Mouse (Mus musculus) hindbrain, embryonic 10.5 days (tissue): ENCODE data around the gene Nrn1. TPM values are rescaled to one million over a fixed set of nuclear protein-coding genes. Genes with fewer than 3 reads are reported as not detected.
A peak's percentile ranks its signal among the peaks of the same experiment; 100 is the strongest.

Source experiments
- DNase-seq: peaks from one replicate; pipeline ENCODE4 v3.0.0-alpha.2; 2017; ENCODE audit warnings: low spot score
- H3K27ac ChIP-seq: fragments of 300-500 bp; sonication (generic); 2 replicates; pipeline ENCODE4 v1.5.1; 2016; ENCODE audit warnings: mild to moderate bottlenecking, moderate library complexity
- H3K27me3 ChIP-seq: fragments of 300-500 bp; sonication (generic); 2 replicates; pipeline ENCODE4 v1.6.1; 2016; ENCODE audit warnings: mild to moderate bottlenecking; ENCODE audit not compliant: poor library complexity, insufficient read depth, severe bottlenecking
- H3K36me3 ChIP-seq: fragments of 300-500 bp; sonication (generic); 2 replicates; pipeline ENCODE4 v1.6.1; 2016; ENCODE audit warnings: mild to moderate bottlenecking, moderate library complexity
- H3K4me1 ChIP-seq: fragments of 300-500 bp; sonication (generic); replicated peaks from 2 replicates; pipeline ENCODE4 v1.6.1; 2016; ENCODE audit warnings: mild to moderate bottlenecking
- H3K4me3 ChIP-seq: fragments of 300-500 bp; sonication (generic); 2 replicates; pipeline ENCODE4 v1.5.1; 2016; ENCODE audit warnings: mild to moderate bottlenecking, moderate library complexity
- H3K9me3 ChIP-seq: fragments of 300-500 bp; sonication (generic); 2 replicates; pipeline ENCODE4 v1.6.1; 2016; ENCODE audit warnings: mild to moderate bottlenecking, moderate library complexity
- WGBS: fragments of 180-500 bp; shearing (Covaris S2); methylation state at CpG from one replicate; pipeline ENCODE4 v1.1.7; 2016; 5-methylcytosine and 5-hydroxymethylcytosine counted together
- polyA plus RNA-seq: library from polyadenylated mRNA; unstranded; fragments of >200 nt; fragmentation: Nextera tagmentation; extraction: Ambion mirVana; gene quantifications from 2 replicates; pipeline ENCODE4 v1.2.1, GENCODE M21; 2016

The Nrn1 gene
- polyA plus RNA-seq, result 10.8 and 21.6 TPM in 2 replicates

GRCm38 (mm10) chr13:36734731-36735571 is at the start of gene Nrn1:
Gene Nrn1 (minus strand): TSS chr13:36735131.
- H3K36me3 ChIP-seq, result no peaks in the 10 kb centered on the region
- peak within 1 kb of the TSS; percentile 56 for H3K4me3 ChIP-seq
- H3K9me3 ChIP-seq, result no peaks in the 10 kb centered on the region
- peaks cover 82% of the 10 kb centered on the region for H3K27me3 ChIP-seq
- under 1% methylated on average over 50 of the region's 50 CpGs for WGBS
- DNase-seq, result peak; percentile 40
- H3K4me1 ChIP-seq, result peaks cover 31% of the 10 kb centered on the region
- H3K27ac ChIP-seq, result peak within 1 kb of the TSS; percentile 80

- no peaks in the 10 kb centered on the region for H3K27me3 ChIP-seq
- no peaks in the 10 kb centered on the region for H3K4me1 ChIP-seq
- DNase-seq, result no peak
- H3K9me3 ChIP-seq, result no peaks in the 10 kb centered on the region
- H3K36me3 ChIP-seq, result no peaks in the 10 kb centered on the region
- 81% methylated on average over 5 of the region's 5 CpGs for WGBS
- H3K27ac ChIP-seq, result no peak overlapping the region
- no peak overlapping the region for H3K4me3 ChIP-seq
Observed at GRCm38 (mm10) chr13:36779626-36780025, 44.7 kb upstream of the Nrn1 start.

GRCm38 (mm10) chr13:36766801-36767200 is 31.9 kb upstream of the Nrn1 start:
- Histone ChIP-seq H3K9me3 (no peaks in the 10 kb centered on the region), H3K27ac (no peak overlapping the region), H3K36me3 (no peaks in the 10 kb centered on the region), H3K27me3 (no peaks in the 10 kb centered on the region), H3K4me1 (no peaks in the 10 kb centered on the region), H3K4me3 (no peak overlapping the region)
- DNase-seq, result no peak
- WGBS, result 45% methylated on average over 2 of the region's 2 CpGs

- H3K36me3 ChIP-seq, result no peaks in the 10 kb centered on the region
- 70% methylated on average over 3 of the region's 3 CpGs for WGBS
- DNase-seq, result no peak
- H3K27me3 ChIP-seq, result no peaks in the 10 kb centered on the region
- H3K27ac ChIP-seq, result no peak overlapping the region
- no peaks in the 10 kb centered on the region for H3K4me1 ChIP-seq
- no peaks in the 10 kb centered on the region for H3K9me3 ChIP-seq
- no peak overlapping the region for H3K4me3 ChIP-seq
Observed at GRCm38 (mm10) chr13:36751861-36752260, 16.9 kb upstream of the Nrn1 start.

GRCm38 (mm10) chr13:36750056-36750455 is 15.1 kb upstream of the Nrn1 start:
- H3K27ac ChIP-seq, result no peak overlapping the region
- DNase-seq, result no peak
- H3K36me3 ChIP-seq, result no peaks in the 10 kb centered on the region
- H3K4me1 ChIP-seq, result no peaks in the 10 kb centered on the region
- H3K4me3 ChIP-seq, result no peak overlapping the region
- H3K27me3 ChIP-seq, result no peaks in the 10 kb centered on the region
- 87% methylated on average over 2 of the region's 2 CpGs for WGBS
- H3K9me3 ChIP-seq, result no peaks in the 10 kb centered on the region

GRCm38 (mm10) chr13:36736619-36736996 is 1.7 kb upstream of the Nrn1 start:
- Histone ChIP-seq H3K36me3 (no peaks in the 10 kb centered on the region), H3K27me3 (peaks cover 65% of the 10 kb centered on the region), H3K9me3 (no peaks in the 10 kb centered on the region), H3K4me3 (peak overlapping the region; percentile 56), H3K27ac (peak overlapping the region; percentile 80), H3K4me1 (peaks cover 31% of the 10 kb centered on the region)
- WGBS, result 6% methylated on average over 9 of the region's 9 CpGs
- no peak for DNase-seq

- WGBS, result under 1% methylated on average over 39 of the region's 39 CpGs
- Histone ChIP-seq H3K36me3 (no peaks in the 10 kb centered on the region), H3K4me1 (peaks cover 31% of the 10 kb centered on the region), H3K9me3 (no peaks in the 10 kb centered on the region), H3K27ac (peak overlapping the region; percentile 80), H3K27me3 (peaks cover 71% of the 10 kb centered on the region), H3K4me3 (peak overlapping the region; percentile 56)
- DNase-seq, result peak; percentile 92
Observed at GRCm38 (mm10) chr13:36735901-36736618, 1.1 kb upstream of the Nrn1 start.

- Histone ChIP-seq H3K4me3 (peak overlapping the region; percentile 56), H3K4me1 (peaks cover 31% of the 10 kb centered on the region), H3K36me3 (no peaks in the 10 kb centered on the region), H3K27ac (peak overlapping the region; percentile 80), H3K27me3 (peaks cover 90% of the 10 kb centered on the region), H3K9me3 (no peaks in the 10 kb centered on the region)
- WGBS, result under 1% methylated on average over 26 of the region's 26 CpGs
- peak; percentile 63 for DNase-seq
Observed at GRCm38 (mm10) chr13:36733989-36734690, 791 bp downstream of the Nrn1 start.

GRCm38 (mm10) chr13:36733566-36733965 is 1.4 kb downstream of the Nrn1 start:
- H3K27me3 ChIP-seq, result peaks cover 96% of the 10 kb centered on the region
- 1% methylated on average over 10 of the region's 10 CpGs for WGBS
- H3K9me3 ChIP-seq, result no peaks in the 10 kb centered on the region
- no peak for DNase-seq
- no peaks in the 10 kb centered on the region for H3K36me3 ChIP-seq
- H3K4me1 ChIP-seq, result peaks cover 31% of the 10 kb centered on the region
- H3K4me3 ChIP-seq, result peak overlapping the region; percentile 56
- peak overlapping the region; percentile 66 for H3K27ac ChIP-seq

- H3K4me3 ChIP-seq, result peak overlapping the region; percentile 56
Observed at GRCm38 (mm10) chr13:36732891-36733490, 1.9 kb downstream of the Nrn1 start.

GRCm38 (mm10) chr13:36731931-36732461 is 2.9 kb downstream of the Nrn1 start:
- under 1% methylated on average over 23 of the region's 23 CpGs for WGBS

More at GRCm38 (mm10) chr13:36732891-36733490, 1.9 kb downstream of the Nrn1 start:
- Histone ChIP-seq H3K36me3 (no peaks in the 10 kb centered on the region), H3K27ac (peak overlapping the region; percentile 76), H3K9me3 (no peaks in the 10 kb centered on the region), H3K27me3 (peaks cover 99% of the 10 kb centered on the region), H3K4me1 (peaks cover 31% of the 10 kb centered on the region)
- no peak for DNase-seq
- 7% methylated on average over 6 of the region's 6 CpGs for WGBS

More at GRCm38 (mm10) chr13:36731931-36732461, 2.9 kb downstream of the Nrn1 start:
- Histone ChIP-seq H3K9me3 (no peaks in the 10 kb centered on the region), H3K4me3 (peak overlapping the region; percentile 56), H3K27ac (peak overlapping the region; percentile 76), H3K36me3 (no peaks in the 10 kb centered on the region), H3K4me1 (peaks cover 39% of the 10 kb centered on the region), H3K27me3 (peaks cover 99% of the 10 kb centered on the region)
- DNase-seq, result peak; percentile 55
